Mouse (Mus musculus): ENCODE results near the gene Gm6034. TPM values are rescaled to one million over a fixed set of nuclear protein-coding genes. Genes with fewer than 3 reads are reported as not detected.
"Not testable (repeated sequence)": the region's sequence is repeated elsewhere in the genome, so short reads cannot be mapped to it uniquely, and the experiment has no call there.

The Gm6034 gene
- not detected for total RNA-seq (2021)
- long read RNA-seq, experiment 1 = 0 reads
- long read RNA-seq, experiment 2 = 0 reads

DNA sequence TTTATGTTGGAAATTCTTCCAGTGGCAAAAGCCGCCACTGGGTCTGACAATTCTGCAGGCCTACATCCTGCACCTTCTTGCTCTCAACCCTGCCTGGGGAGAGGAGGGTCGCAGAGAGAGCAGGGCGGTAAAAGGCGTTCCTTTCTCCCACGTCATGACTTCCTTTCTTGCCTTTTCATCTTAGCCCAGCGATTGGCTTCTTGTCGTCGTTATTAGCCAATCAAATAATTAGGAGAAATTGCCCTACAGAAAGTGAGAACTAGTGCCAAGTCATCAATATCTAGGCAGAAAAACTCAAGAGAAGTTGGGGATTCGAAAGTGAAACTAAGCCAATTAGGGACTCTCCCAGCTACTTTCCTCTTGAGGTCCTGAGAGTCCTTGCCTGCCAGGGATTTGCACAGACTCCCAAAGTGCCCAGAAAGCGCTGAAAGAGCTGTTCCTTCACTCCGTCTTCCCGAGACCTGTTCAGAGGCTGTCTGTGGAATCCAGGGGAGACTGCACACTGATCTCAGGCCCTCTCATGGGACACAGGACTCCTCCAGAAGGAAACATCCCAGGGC lies at the start of gene Gm6034, which contains the start of gene H2-T22:
TSS of gene Gm6034 (plus strand) at position 352 of the 560 bp plus-strand sequence.
TSS of gene H2-T22 (minus strand) at position 138 of the 560 bp plus-strand sequence.
- peak; percentile 76 for DNase-seq

DNA sequence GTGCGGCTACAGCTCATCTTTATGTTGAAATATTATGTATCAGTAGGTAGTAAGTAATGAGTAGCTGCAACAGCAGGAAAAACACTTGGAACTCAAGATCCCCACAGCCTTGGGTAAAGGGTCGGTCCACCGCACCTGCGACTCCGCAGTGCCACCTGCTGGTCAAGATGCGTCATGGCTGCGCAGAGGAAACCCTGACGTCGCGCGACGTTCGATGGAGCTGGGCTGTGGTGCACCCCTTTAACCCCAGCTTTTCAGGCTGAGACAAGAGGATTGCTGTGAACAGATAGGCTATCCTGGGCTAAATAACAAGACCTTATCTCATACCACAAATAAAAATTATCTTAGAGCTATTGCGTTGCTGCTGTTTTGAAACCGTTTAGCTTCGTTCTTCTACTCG lies 49.1 kb upstream of the Gm6034 start:
- peak; percentile 87 for DNase-seq

DNA sequence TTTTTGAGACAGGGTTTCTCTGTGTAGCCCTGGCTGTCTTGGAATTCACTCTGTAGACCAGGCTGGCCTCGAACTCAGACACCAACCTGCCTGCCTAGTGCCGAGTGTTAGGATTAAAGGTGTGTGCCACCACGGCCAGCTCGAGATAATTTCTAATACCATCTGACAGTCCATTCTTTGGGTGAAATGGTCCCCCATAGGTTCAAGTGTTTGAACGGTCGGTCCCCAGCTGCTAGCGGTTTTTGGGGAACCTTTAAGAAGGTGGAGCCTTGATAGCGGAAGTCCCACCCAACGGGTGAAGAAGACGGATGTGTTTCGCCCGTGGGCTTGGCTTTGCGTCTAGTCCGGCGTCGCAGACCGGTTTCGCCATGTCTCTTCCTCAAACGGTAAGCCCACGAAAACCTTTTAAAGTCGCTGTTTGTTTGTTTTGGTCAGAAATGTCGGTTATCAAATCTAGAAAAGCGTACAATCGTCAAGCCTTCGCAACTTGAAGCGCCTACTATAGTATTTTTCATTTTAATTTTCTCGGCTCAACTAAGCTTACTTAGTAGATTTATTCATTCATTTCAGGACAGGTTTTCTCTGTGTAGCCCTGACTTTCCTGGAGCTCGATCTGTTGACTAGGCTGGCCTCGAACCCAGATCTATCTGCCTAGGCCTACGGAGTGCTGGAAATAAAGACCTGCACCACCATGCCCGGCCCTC lies 48.4 kb upstream of the Gm6034 start:
- DNase-seq = peak; percentile 87

GRCm38 (mm10) chr17:35994879-35995240 lies 47.9 kb upstream of the Gm6034 start:
- no peak for DNase-seq

- peak; percentile 98 for DNase-seq
These were observed 45.8 kb upstream of the Gm6034 start for GRCm38 (mm10) chr17:35996949-35997348.

GRCm38 (mm10) chr17:35997713-35998510 lies 44.8 kb upstream of the Gm6034 start:
- DNase-seq = no peak

GRCm38 (mm10) chr17:35998545-35999305 lies 44.0 kb upstream of the Gm6034 start:
- DNase-seq = no peak

GRCm38 (mm10) chr17:35999356-35999755 lies 43.4 kb upstream of the Gm6034 start:
- no peak for DNase-seq

DNA sequence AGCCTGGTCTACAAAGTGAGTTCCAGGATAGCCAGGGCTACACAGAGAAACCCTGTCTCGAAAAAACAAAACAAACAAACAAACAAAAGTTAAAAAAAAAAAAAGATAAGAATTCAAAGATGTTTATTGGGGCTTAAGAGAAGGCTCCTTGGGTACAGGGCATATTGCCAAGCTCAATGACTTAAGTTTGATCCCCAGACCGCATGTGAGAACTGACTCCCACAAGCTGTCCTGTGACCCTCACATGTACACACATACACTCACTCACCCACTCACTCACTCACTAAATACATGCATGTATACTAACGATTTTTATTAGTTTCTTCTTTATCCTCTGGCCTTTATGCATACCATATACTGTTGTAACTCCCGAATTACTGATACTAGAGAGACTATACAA lies 42.4 kb upstream of the Gm6034 start:
- no peak for DNase-seq

GRCm38 (mm10) chr17:36001121-36001897 lies 41.5 kb upstream of the Gm6034 start:
- DNase-seq = no peak

GRCm38 (mm10) chr17:36001966-36002365 lies 40.8 kb upstream of the Gm6034 start:
- DNase-seq = no peak

GRCm38 (mm10) chr17:36003331-36003730 lies 39.4 kb upstream of the Gm6034 start:
- DNase-seq = no peak

DNA sequence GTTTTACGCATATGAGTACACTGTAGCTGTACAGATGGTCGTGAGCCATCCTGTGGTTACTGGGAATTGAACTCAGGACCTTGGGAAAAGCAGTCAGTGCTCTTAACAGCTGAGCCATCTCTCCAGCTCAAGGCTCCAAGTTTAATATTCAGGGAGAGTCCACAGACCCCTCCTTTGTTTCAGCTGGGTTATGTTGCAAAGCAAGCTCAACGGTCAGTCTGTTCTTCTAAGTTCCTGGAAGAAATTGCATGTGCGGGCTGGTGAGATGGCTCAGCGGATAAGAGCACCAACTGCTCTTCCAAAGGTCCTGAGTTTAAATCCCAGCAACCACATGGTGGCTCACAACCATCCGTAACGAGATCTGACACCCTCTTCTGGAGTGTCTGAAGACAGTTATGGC lies 38.4 kb upstream of the Gm6034 start:
- DNase-seq = not testable (repeated sequence)

GRCm38 (mm10) chr17:36014977-36015376 lies 27.8 kb upstream of the Gm6034 start:
- DNase-seq = no peak

- DNase-seq = no peak
These were observed 25.7 kb upstream of the Gm6034 start for GRCm38 (mm10) chr17:36017046-36017445.

GRCm38 (mm10) chr17:36018979-36019378 lies 23.8 kb upstream of the Gm6034 start:
- DNase-seq = peak; percentile 15

DNA sequence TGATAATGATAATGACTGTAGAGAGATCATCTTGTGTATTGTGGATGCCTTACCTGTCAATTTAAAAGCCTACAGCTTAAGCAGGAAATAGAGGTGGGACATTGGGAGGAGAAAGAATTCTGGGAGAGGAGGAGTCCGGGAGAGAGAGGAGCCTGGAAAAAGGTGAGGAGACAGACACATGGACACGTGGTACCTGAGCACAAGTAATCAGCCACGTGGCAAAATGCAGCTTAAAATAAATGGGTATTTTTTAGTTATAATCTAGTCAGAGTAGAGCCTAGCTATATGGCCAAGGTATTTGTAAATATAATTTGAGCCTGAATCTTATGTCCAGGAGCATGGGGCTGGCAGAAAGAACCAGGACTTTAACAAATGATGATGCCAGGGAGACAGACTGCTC lies 23.2 kb upstream of the Gm6034 start:
- DNase-seq = no peak

DNA sequence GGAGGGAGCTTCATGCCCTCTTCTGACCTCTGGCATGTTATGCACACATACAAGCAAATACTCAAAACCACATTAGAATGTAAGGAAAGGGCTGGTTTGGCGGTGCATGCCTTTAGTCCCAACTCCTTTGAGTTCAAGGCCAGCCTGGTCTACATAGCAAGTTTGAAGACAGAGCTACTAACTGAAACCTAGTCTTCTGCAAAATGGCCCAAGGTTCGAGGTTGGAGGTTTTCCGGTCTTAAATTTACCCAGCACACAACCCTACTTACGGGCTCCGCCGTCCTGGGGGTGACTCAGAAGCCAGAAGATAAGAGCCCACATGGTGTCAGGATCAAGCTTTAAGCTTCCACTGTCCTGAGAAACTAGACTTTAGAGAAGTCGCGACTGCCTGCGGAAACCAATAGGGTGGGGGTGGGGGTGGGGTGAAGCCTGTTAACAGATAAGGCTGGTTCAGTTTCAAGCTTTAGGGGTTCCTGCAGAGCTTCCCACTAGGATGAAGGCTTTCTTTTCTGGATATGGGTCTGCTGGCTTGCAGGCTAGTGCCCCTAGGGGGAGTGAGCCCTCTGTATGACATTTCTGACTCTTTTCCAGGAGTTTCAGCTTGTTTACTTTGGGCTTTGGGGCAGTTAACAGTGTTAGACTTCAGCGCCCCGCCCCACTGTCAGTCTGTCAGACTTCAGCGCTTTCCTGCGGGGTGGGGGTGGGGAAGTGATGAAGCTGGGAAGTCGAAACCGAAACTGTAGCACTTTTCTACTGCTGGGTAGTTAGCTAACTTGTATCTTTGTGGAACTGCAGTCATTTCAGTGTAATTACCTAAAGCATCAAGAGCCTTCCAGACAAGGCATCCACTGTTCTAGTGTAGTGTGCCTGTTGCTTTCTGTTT lies 22.3 kb upstream of the Gm6034 start, which contains the start of gene H2-T24:
TSS of gene H2-T24 (minus strand) at position 370 of the 883 bp plus-strand sequence.
- peak; percentile 74 for DNase-seq

DNA sequence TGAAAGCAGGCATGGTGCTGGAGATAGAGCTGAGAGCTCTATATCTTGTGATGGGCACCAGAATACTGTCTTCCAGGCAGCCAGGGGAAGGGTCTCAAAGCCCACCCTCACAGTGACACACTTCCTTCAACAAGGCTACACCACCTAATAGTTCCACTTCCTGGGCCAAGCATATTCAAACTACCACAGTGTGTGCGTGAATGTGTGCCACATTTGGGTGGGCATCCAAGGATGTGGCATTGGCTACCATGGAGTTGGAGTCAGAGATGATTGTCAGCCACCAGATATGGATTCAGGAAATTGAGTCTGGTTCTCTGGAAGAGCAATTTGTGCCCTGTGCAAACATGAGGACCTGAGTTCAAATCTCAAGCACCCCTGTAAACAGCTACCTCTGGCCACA lies 21.5 kb upstream of the Gm6034 start:
- DNase-seq = no peak

DNA sequence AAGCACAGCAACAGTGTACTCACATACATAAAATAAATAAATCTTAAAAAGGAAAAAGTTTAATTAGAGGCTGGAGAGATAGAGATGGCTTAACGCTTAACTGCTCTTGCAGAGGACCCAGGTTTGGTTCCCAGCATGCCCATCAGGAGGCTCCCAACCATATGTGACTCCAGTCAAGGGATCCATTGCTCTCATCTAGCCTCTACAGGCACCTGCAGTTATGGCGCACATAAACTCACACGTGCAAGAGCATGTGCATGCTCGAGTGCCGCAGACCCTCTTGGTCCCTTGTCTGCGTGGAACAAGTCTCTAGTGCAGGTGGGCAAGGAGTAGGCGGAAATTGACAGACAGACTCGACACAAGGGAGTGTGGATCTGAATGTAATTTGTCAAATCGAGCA lies 20.7 kb upstream of the Gm6034 start:
- no peak for DNase-seq
